Mouse (Mus musculus) hematopoietic stem cell, adult 5-6 weeks (primary cell): ENCODE measurements at regions not wholly inside any gene's neighbourhood (a gene's known extent, or its start where the extent isn't known, plus 50 kb on each side); places are given as distances from the start of the nearest gene placed in this dataset.

Experiments used
- ATAC-seq, 2 experiments: fragments of 125-278 bp in 1 of 2; replicated peaks in 1 of 2; 2 replicates each; pipeline ENCODE4 v1.8.0; 2016 to 2017; ENCODE audit warnings: inconsistent platforms in 2 of 2, mild to moderate bottlenecking in 2 of 2, moderate number of reproducible peaks in 2 of 2, low read depth in 1 of 2, moderate TSS enrichment in 1 of 2; ENCODE audit not compliant: low FRiP score in 2 of 2, poor library complexity in 2 of 2, severe bottlenecking in 2 of 2, insufficient read depth in 1 of 2, low TSS enrichment in 1 of 2

DNA sequence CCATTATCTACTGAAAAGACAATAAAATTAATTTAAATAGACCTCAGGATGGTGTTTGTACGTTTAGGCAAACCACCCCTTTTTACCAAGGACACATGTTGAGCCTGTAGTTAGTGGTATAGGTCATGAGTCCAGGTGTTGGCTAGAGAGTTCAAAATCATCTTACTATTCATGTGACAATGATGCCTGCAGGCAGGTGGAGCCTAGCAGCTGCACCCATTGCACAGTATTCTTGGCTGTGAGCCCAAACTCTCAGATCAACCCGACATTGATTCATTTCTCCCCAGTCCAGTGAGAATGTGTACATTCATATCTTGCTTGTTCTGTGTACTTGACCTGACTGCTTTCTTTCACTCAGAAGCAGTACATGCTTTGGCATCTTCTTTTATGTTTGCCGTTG is 1677.4 kb upstream of the Gm7489 start:
- ATAC-seq: no peak

- no peak for ATAC-seq
These were observed 1652.3 kb upstream of the Gm7489 start for GRCm38 (mm10) chr15:52232442-52232841.

- ATAC-seq: peak; percentile 58 to 61
These were observed 1648.5 kb upstream of the Gm7489 start for GRCm38 (mm10) chr15:52236220-52236619.

GRCm38 (mm10) chr15:52242890-52243289 is 1641.8 kb upstream of the Gm7489 start:
- no peak for ATAC-seq
